Mouse (Mus musculus) G1E (cell line): ENCODE results near the gene Atp5g1. TPM values are rescaled to one million over a fixed set of nuclear protein-coding genes. Genes with fewer than 3 reads are reported as not detected.

ENCODE experiments used
- ATAC-seq: 2 replicates; pipeline ENCODE4 v1.8.0; 2016; ENCODE audit warnings: mild to moderate bottlenecking; ENCODE audit not compliant: insufficient number of reproducible peaks, poor library complexity, low FRiP score, severe bottlenecking; ENCODE audit errors: extremely low read depth
- DNase-seq: peaks from one replicate; pipeline ENCODE4 v3.0.0; 2012; ENCODE audit warnings: low spot score
- H3K27me3 ChIP-seq: 2 replicates; pipeline ENCODE4 v1.6.1; 2012; ENCODE audit warnings: mild to moderate bottlenecking, low read length, inconsistent platforms; ENCODE audit not compliant: insufficient read depth
- H3K36me3 ChIP-seq: replicated peaks from 2 replicates; pipeline ENCODE3; 2012; ENCODE audit warnings: mild to moderate bottlenecking, inconsistent platforms
- H3K4me1 ChIP-seq: 2 replicates; pipeline ENCODE4 v1.6.1; 2012; ENCODE audit warnings: low read depth, low read length, inconsistent platforms, mixed read lengths; ENCODE audit not compliant: insufficient read depth
- H3K4me3 ChIP-seq: 2 replicates; pipeline ENCODE4 v1.5.1; 2012; ENCODE audit warnings: low read depth, mild to moderate bottlenecking, inconsistent platforms, low read length, moderate library complexity, mixed read lengths
- H3K9me3 ChIP-seq: replicated peaks from 2 replicates; pipeline ENCODE4 v1.6.1; 2012; ENCODE audit warnings: inconsistent platforms
- CTCF ChIP-seq: IDR thresholded peaks from 2 replicates; pipeline ENCODE4 v1.5.1; 2012; ENCODE audit warnings: low read depth, low read length, inconsistent platforms, mixed read lengths
- GATA1 ChIP-seq: IDR thresholded peaks from 2 replicates; pipeline ENCODE4 v1.6.1; 2012; ENCODE audit warnings: borderline replicate concordance, low read length, inconsistent platforms, mixed read lengths
- GATA2 ChIP-seq: IDR thresholded peaks from 2 replicates; pipeline ENCODE4 v1.6.1; 2012; ENCODE audit warnings: low read depth, low read length, inconsistent platforms, borderline replicate concordance
- POLR2AphosphoS5 ChIP-seq: IDR thresholded peaks from 2 replicates; pipeline ENCODE4 v1.6.1; 2012; ENCODE audit warnings: low read depth, low read length, inconsistent platforms; ENCODE audit not compliant: insufficient replicate concordance
- TAL1 ChIP-seq: conservative IDR thresholded peaks from 2 replicates; pipeline ENCODE4 v1.6.1; 2012; ENCODE audit warnings: low read depth, low read length, inconsistent platforms, mixed read lengths
- polyA plus RNA-seq: library from polyadenylated mRNA; stranded (reverse); fragments of >175 nt; gene quantifications from 2 replicates; pipeline ENCODE4 v1.2.3, GENCODE M21; 2012
- total RNA-seq, 2 experiments: library from RNA; stranded (forward) in 1 of 2; stranded (reverse) in 1 of 2; fragments of 200-1000 nt in 1 of 2; fragments of >200 nt in 1 of 2; fragmentation: Nextera tagmentation in 1 of 2; gene quantifications; 2 replicates each; pipeline ENCODE4 v1.2.3; 2014 to 2017

Atp5g1 gene
- total and polyA plus RNA-seq, 3 experiments = 108 to 385 (median 304) TPM

DNA sequence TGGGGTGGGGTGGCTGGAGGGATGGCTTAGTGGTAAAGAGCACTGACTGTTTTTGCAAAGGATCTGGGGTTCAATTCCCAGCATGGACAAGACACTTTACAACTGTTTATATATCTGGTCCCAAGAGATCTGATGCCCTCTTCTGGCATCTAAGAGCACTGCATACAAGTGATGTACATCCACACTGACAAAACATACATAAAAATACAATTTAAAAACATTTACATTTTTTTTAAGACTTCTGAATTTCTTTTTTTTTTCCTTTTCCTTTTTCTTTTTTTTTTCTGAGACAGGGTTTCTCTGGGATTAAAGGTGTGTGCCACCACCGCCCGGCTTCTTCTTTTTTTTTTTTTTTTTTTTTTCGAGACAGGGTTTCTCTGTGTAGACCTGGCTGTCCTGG, 42.2 kb downstream of the Atp5g1 start:
- TF ChIP-seq GATA2 (no peak), GATA1 (no peak), TAL1 (no peak), POLR2AphosphoS5 (no peak), CTCF (0 out of 2 replicates have a peak, but pooled peaks have one; percentile 9)
- peaks cover 17% of the 10 kb centered on the region for H3K27me3 ChIP-seq
- ATAC-seq (no peak), DNase-seq (no peak)
- H3K9me3 ChIP-seq = no peaks in the 10 kb centered on the region
- H3K4me3 ChIP-seq = no peak overlapping the region
- peaks cover 33% of the 10 kb centered on the region for H3K4me1 ChIP-seq
- peaks cover 21% of the 10 kb centered on the region for H3K36me3 ChIP-seq

DNA sequence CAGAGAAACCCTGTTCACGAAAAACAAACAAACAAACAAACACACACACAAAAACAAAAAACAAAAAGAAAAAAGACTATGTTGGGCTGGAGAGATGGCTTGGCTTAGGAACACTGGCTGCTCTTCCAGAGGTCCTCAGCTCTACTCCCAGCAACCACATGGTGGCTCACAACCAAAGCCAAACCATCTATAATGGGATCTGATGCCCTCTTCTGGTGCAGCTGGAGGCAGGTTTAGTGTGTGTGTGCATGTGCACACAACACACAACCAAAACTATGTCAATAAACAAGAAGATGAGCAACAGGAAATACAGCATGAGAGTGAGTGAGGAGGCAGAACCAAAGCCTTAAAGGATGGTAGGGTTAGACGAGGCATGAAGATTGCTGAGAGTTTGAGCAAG, 43.8 kb downstream of the Atp5g1 start:
- H3K9me3 ChIP-seq = no peaks in the 10 kb centered on the region
- H3K27me3 ChIP-seq = peaks cover 21% of the 10 kb centered on the region
- no peak overlapping the region for H3K4me3 ChIP-seq
- no peak for TF ChIP-seq GATA1
- TF ChIP-seq CTCF = no peak
- no peak for TF ChIP-seq TAL1
- no peak for TF ChIP-seq POLR2AphosphoS5
- no peak for TF ChIP-seq GATA2
- peaks cover 26% of the 10 kb centered on the region for H3K4me1 ChIP-seq
- no peak for DNase-seq
- peaks cover 8% of the 10 kb centered on the region for H3K36me3 ChIP-seq
- ATAC-seq = no peak

DNA sequence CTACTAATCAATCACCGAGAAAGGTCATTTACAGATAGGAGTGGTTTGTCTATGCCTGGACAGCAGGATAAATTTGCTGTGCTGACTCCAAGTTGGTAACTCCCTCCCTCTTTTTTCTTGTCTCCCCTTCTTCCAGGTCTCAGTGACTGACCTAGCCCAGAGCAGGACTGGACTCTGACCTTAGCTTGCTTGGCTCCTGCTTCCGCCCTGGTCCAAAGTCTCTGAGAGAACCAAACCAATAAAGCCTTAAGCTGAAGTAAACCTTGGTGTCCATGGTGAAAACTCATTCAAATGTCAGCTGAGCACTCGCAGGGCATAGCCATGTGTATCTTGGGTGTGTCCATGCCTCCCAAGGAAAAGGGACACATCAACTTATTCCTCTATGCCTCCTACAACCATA, 44.9 kb downstream of the Atp5g1 start:
- TF ChIP-seq GATA2 = no peak
- TF ChIP-seq TAL1 = no peak
- no peak for TF ChIP-seq POLR2AphosphoS5
- TF ChIP-seq CTCF = no peak
- TF ChIP-seq GATA1 = no peak
- ATAC-seq (no peak), DNase-seq (no peak)
- Histone ChIP-seq H3K27me3 (peaks cover 26% of the 10 kb centered on the region), H3K9me3 (no peaks in the 10 kb centered on the region), H3K36me3 (peaks cover 2% of the 10 kb centered on the region), H3K4me3 (no peak overlapping the region), H3K4me1 (peaks cover 20% of the 10 kb centered on the region)

DNA sequence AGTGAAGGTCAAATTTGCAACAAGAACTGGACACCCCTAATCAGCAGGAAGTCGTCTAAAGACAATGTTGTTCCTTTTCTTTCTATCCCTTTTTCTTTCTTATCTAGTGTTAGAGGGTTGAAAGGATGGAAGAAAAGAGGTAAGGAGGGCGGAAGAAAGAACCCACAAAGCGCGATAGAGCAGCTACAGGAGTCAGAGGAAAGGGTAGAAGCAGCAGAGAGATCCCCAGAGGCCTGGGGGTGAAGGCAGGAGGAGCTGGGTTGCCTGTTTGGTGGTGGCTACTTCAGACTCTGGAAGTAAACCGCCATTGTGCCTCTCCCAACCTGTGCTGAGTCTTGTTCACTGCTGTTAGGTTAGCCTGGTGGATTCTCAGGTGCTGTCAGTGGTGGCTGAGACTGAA, 47.3 kb downstream of the Atp5g1 start:
- peaks cover 17% of the 10 kb centered on the region for H3K4me1 ChIP-seq
- no peak overlapping the region for H3K4me3 ChIP-seq
- H3K36me3 ChIP-seq = peaks cover 2% of the 10 kb centered on the region
- TF ChIP-seq TAL1 (no peak), GATA2 (no peak), GATA1 (no peak), CTCF (no peak), POLR2AphosphoS5 (no peak)
- no peak for ATAC-seq
- DNase-seq = no peak
- no peaks in the 10 kb centered on the region for H3K9me3 ChIP-seq
- H3K27me3 ChIP-seq = peaks cover 26% of the 10 kb centered on the region

DNA sequence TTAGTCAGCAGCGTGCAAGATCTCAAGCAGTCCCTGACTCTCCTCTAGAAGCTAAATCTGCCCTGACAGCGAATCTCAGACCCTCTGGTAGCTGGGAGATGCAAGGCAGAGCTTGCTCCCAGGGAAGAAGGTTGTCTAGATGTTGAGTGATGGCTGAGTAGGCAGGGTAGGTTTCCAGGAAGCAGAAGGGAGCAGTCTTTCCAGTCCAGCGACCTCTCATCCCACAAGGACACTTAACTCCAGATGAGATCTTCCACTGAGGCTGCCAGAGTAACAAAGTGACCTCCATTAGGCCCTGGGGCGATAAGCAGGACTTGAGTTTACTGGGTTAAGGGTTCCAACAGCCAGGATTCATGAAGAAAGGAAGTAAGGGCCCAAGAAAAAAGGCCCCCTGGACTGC, 54.8 kb downstream of the Atp5g1 start:
- TF ChIP-seq CTCF = no peak
- no peak for TF ChIP-seq GATA1
- no peak for TF ChIP-seq TAL1
- no peak for TF ChIP-seq POLR2AphosphoS5
- no peak overlapping the region for H3K4me3 ChIP-seq
- no peak for ATAC-seq
- no peaks in the 10 kb centered on the region for H3K36me3 ChIP-seq
- H3K9me3 ChIP-seq = no peaks in the 10 kb centered on the region
- H3K27me3 ChIP-seq = peaks cover 19% of the 10 kb centered on the region
- no peak for DNase-seq
- peaks cover 32% of the 10 kb centered on the region for H3K4me1 ChIP-seq

Other genes starting within 250 kb of the Atp5g1 start
- 40.9 and 50.3 TPM in 2 replicates for gene Gngt2, start 238.5 kb downstream of the Atp5g1 start, total RNA-seq (2014; fragmentation: Nextera tagmentation)
- gene Gngt2, start 238.5 kb downstream of the Atp5g1 start, total RNA-seq (2017) = 31.0 and 33.6 TPM in 2 replicates
- gene Gngt2, start 238.5 kb downstream of the Atp5g1 start, polyA plus RNA-seq = 11.8 and 15.0 TPM in 2 replicates
- 22.7 and 29.2 TPM in 2 replicates for gene Abi3, start 233.2 kb downstream of the Atp5g1 start, total RNA-seq (2014; fragmentation: Nextera tagmentation)
- 12.7 and 14.1 TPM in 2 replicates for gene Abi3, start 233.2 kb downstream of the Atp5g1 start, total RNA-seq (2017)
- 56.9 and 79.3 TPM in 2 replicates for gene Abi3, start 233.2 kb downstream of the Atp5g1 start, polyA plus RNA-seq
- not detected in 2 replicates for gene B4galnt2, start 160.8 kb downstream of the Atp5g1 start, total RNA-seq (2014; fragmentation: Nextera tagmentation)
- 0.05 TPM in 1 of 2 replicates, not detected in the other for gene B4galnt2, start 160.8 kb downstream of the Atp5g1 start, total RNA-seq (2017)
- not detected in 2 replicates for gene B4galnt2, start 160.8 kb downstream of the Atp5g1 start, polyA plus RNA-seq
- gene Igf2bp1, start 69.7 kb downstream of the Atp5g1 start, total RNA-seq (2014; fragmentation: Nextera tagmentation) = 113 and 120 TPM in 2 replicates
- gene Igf2bp1, start 69.7 kb downstream of the Atp5g1 start, total RNA-seq (2017) = 38.3 and 49.1 TPM in 2 replicates
- gene Igf2bp1, start 69.7 kb downstream of the Atp5g1 start, polyA plus RNA-seq = 51.3 and 52.6 TPM in 2 replicates
- not detected in 2 replicates for gene Gip, start 51.1 kb downstream of the Atp5g1 start, total RNA-seq (2014; fragmentation: Nextera tagmentation)
- gene Gip, start 51.1 kb downstream of the Atp5g1 start, total RNA-seq (2017) = 0.76 TPM in 1 of 2 replicates, not detected in the other
- gene Gip, start 51.1 kb downstream of the Atp5g1 start, polyA plus RNA-seq = not detected in 2 replicates
- 38.7 and 48.4 TPM in 2 replicates for gene Snf8, start 40.8 kb downstream of the Atp5g1 start, total RNA-seq (2014; fragmentation: Nextera tagmentation)
- 58.4 and 62.3 TPM in 2 replicates for gene Snf8, start 40.8 kb downstream of the Atp5g1 start, total RNA-seq (2017)
- gene Snf8, start 40.8 kb downstream of the Atp5g1 start, polyA plus RNA-seq = 154 and 196 TPM in 2 replicates
- gene Ube2z, start 10.3 kb downstream of the Atp5g1 start, total RNA-seq (2014; fragmentation: Nextera tagmentation) = 35.6 and 38.5 TPM in 2 replicates
- 34.6 and 35.8 TPM in 2 replicates for gene Ube2z, start 10.3 kb downstream of the Atp5g1 start, total RNA-seq (2017)
- gene Ube2z, start 10.3 kb downstream of the Atp5g1 start, polyA plus RNA-seq = 25.8 and 31.9 TPM in 2 replicates
- gene Calcoco2, start 36.3 kb upstream of the Atp5g1 start, total RNA-seq (2014; fragmentation: Nextera tagmentation) = not detected in 2 replicates
- not detected in 2 replicates for gene Calcoco2, start 36.3 kb upstream of the Atp5g1 start, total RNA-seq (2017)
- gene Calcoco2, start 36.3 kb upstream of the Atp5g1 start, polyA plus RNA-seq = not detected in 2 replicates
- not detected in 2 replicates for gene Ttll6, start 58.1 kb upstream of the Atp5g1 start, total RNA-seq (2014; fragmentation: Nextera tagmentation)
- gene Ttll6, start 58.1 kb upstream of the Atp5g1 start, total RNA-seq (2017) = not detected in 2 replicates
- not detected in 2 replicates for gene Ttll6, start 58.1 kb upstream of the Atp5g1 start, polyA plus RNA-seq
- gene Hoxb13, start 118.6 kb upstream of the Atp5g1 start, total RNA-seq (2014; fragmentation: Nextera tagmentation) = 17.4 and 25.0 TPM in 2 replicates
- gene Hoxb13, start 118.6 kb upstream of the Atp5g1 start, total RNA-seq (2017) = 38.8 and 46.4 TPM in 2 replicates
- gene Hoxb13, start 118.6 kb upstream of the Atp5g1 start, polyA plus RNA-seq = 93.3 and 93.9 TPM in 2 replicates
- not detected in 2 replicates for gene Hoxb9, start 195.8 kb upstream of the Atp5g1 start, total RNA-seq (2014; fragmentation: Nextera tagmentation)
- not detected in 2 replicates for gene Hoxb9, start 195.8 kb upstream of the Atp5g1 start, total RNA-seq (2017)
- gene Hoxb9, start 195.8 kb upstream of the Atp5g1 start, polyA plus RNA-seq = not detected in 2 replicates
- gene Hoxb8, start 206.2 kb upstream of the Atp5g1 start, total RNA-seq (2014; fragmentation: Nextera tagmentation) = not detected in 2 replicates
- gene Hoxb8, start 206.2 kb upstream of the Atp5g1 start, total RNA-seq (2017) = 0.22 TPM in 1 of 2 replicates, not detected in the other
- gene Hoxb8, start 206.2 kb upstream of the Atp5g1 start, polyA plus RNA-seq = 0.22 and 0.56 TPM in 2 replicates
- gene Hoxb7, start 211.0 kb upstream of the Atp5g1 start, total RNA-seq (2014; fragmentation: Nextera tagmentation) = not detected in 2 replicates
- gene Hoxb7, start 211.0 kb upstream of the Atp5g1 start, total RNA-seq (2017) = not detected in 2 replicates
- not detected in 2 replicates for gene Hoxb7, start 211.0 kb upstream of the Atp5g1 start, polyA plus RNA-seq
- gene Hoxb6, start 216.8 kb upstream of the Atp5g1 start, total RNA-seq (2014; fragmentation: Nextera tagmentation) = not detected in 2 replicates
- gene Hoxb6, start 216.8 kb upstream of the Atp5g1 start, total RNA-seq (2017) = 0.29 TPM in 1 of 2 replicates, not detected in the other
- gene Hoxb6, start 216.8 kb upstream of the Atp5g1 start, polyA plus RNA-seq = 0.26 and 0.39 TPM in 2 replicates
- gene Hoxb5, start 227.7 kb upstream of the Atp5g1 start, total RNA-seq (2014; fragmentation: Nextera tagmentation) = not detected in 2 replicates
- 0.22 TPM in 1 of 2 replicates, not detected in the other for gene Hoxb5, start 227.7 kb upstream of the Atp5g1 start, total RNA-seq (2017)
- gene Hoxb5, start 227.7 kb upstream of the Atp5g1 start, polyA plus RNA-seq = 0.04 and 0.09 TPM in 2 replicates
- not detected in 2 replicates for gene Hoxb4, start 242.6 kb upstream of the Atp5g1 start, total RNA-seq (2014; fragmentation: Nextera tagmentation)
- 0.12 TPM in 1 of 2 replicates, not detected in the other for gene Hoxb4, start 242.6 kb upstream of the Atp5g1 start, total RNA-seq (2017)
- gene Hoxb4, start 242.6 kb upstream of the Atp5g1 start, polyA plus RNA-seq = 0.03 and 0.20 TPM in 2 replicates
- gene Hoxb3, start 247.7 kb upstream of the Atp5g1 start, total RNA-seq (2014; fragmentation: Nextera tagmentation) = not detected in 2 replicates
- 0.16 TPM in 1 of 2 replicates, not detected in the other for gene Hoxb3, start 247.7 kb upstream of the Atp5g1 start, total RNA-seq (2017)
- 0.08 and 0.18 TPM in 2 replicates for gene Hoxb3, start 247.7 kb upstream of the Atp5g1 start, polyA plus RNA-seq